In the genomic region with DNA sequence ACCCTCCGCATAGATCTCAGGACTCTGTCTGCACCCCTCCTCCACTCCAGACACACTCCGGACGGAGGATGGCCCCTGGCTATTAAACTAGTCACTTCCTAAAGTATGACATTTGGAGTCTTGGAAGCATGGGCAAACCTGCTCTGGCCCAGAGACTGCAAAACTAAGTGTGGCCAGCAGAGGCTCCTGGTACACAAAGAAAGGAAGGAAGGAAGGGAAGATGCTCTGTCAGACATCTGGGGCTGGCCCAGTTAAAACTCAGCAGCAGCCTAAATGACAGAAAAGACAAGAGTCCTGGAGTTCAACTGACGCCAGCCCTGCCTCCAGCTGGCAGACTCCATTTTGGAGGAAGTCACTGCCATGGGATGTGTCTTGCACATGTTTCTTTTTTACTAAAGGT, we compare ENCODE assay signal across 9 mouse cellular contexts.
DNase-seq lines count a peak whose midpoint lies in the region; ATAC-seq and TF ChIP-seq lines count a peak whose summit lies in the region.
"Had no signal": no experiment of that assay in that cellular context is flagged by ENCODE, and none has a peak within 500 bp of the region (broad histone marks: within the 10 kb centered on the region; RNA-seq: fewer than 3 reads in every experiment).

No protein-coding gene starts in this region.

- no peaks in the 10 kb centered on the region for H3K4me1 ChIP-seq in forebrain, embryonic 14.5 days (ENCODE audit: control insufficient read depth, insufficient read depth, low read length)
- H3K4me1 ChIP-seq in forebrain, embryonic 11.5 days (replicated peaks; ENCODE audit: control insufficient read depth, insufficient read depth, low read length) = no peaks in the 10 kb centered on the region
- peaks cover 0 to 4% of the 10 kb centered on the region in 2 experiments; a peak in 1 of 4 replicates for H3K4me1 ChIP-seq in CH12.LX (ENCODE audit: control insufficient read depth in 1 of 2, insufficient read depth in 2 of 2)
- no peaks in the 10 kb centered on the region for H3K4me1 ChIP-seq in hindbrain, embryonic 14.5 days (replicated peaks; ENCODE audit: control insufficient read depth, insufficient read depth, low read length)

- 61% methylated on average over 4 of the region's 4 CpGs for WGBS in forebrain, embryonic 14.5 days
- WGBS in forebrain, embryonic 11.5 days = 61% methylated on average over 4 of the region's 4 CpGs
- 62% methylated on average over 4 of the region's 4 CpGs for WGBS in hindbrain, embryonic 14.5 days

- H3K4me3 ChIP-seq in forebrain, embryonic 14.5 days (ENCODE audit: low read depth, low read length) = no peak overlapping the region
- no peak overlapping the region for H3K4me3 ChIP-seq in forebrain, embryonic 11.5 days (ENCODE audit: low read depth, low read length)
- no peak overlapping the region for H3K4me3 ChIP-seq in CH12.LX (replicated peaks in 1 of 3; ENCODE audit: low read depth in 2 of 3, low read length in 2 of 3, poor library complexity in 1 of 3)
- no peak overlapping the region for H3K4me3 ChIP-seq in hindbrain, embryonic 14.5 days (replicated peaks; ENCODE audit: low read length)
- H3K4me3 ChIP-seq: myocyte had no signal

- DNase-seq in forebrain, embryonic 14.5 days (ENCODE audit: low spot score) = peak; percentile 51
- DNase-seq in forebrain, embryonic 11.5 days (ENCODE audit: low spot score) = no peak
- peak; percentile 70 for DNase-seq in CH12.LX (ENCODE audit: extremely low read depth)
- DNase-seq in cerebellum, postnatal 14 days = peak; percentile 69 to 77
- peak; percentile 65 for DNase-seq in hindbrain, embryonic 14.5 days (ENCODE audit: low spot score)
- DNase-seq in left cerebral cortex, postnatal 10 days (ENCODE audit: extremely low spot score in 1 of 2, low spot score in 2 of 2) = peak; percentile 13 to 55
- DNase-seq in mesoderm, embryonic 11.5 days (ENCODE audit: low read depth, low spot score) = peak; percentile 33
- DNase-seq in thymus, postnatal 14 days = peak; percentile 9

- in situ Hi-C loops in CH12.LX (cut with MboI; ENCODE audit: low pct_ligation_motif_present, low pct_unique_long_range_greater_than_20kb, low sequenced_read_pairs) = no loop called here

- no peak for TF ChIP-seq EP300 in CH12.LX (IDR thresholded peaks at IDR 0.05; ENCODE audit: low read length)

- peak; percentile 75 for TF ChIP-seq RAD21 in CH12.LX (IDR thresholded peaks at IDR 0.05; ENCODE audit: low read depth, low read length)

- no peaks in the 10 kb centered on the region for H3K36me3 ChIP-seq in forebrain, embryonic 14.5 days (ENCODE audit: control insufficient read depth, insufficient read depth, low read length)
- no peaks in the 10 kb centered on the region for H3K36me3 ChIP-seq in forebrain, embryonic 11.5 days (ENCODE audit: control insufficient read depth, insufficient read depth, low read length)
- no peaks in the 10 kb centered on the region for H3K36me3 ChIP-seq in CH12.LX (replicated peaks in 1 of 2; ENCODE audit: control insufficient read depth in 1 of 2, insufficient read depth in 1 of 2, low read length in 1 of 2)
- no peaks in the 10 kb centered on the region for H3K36me3 ChIP-seq in hindbrain, embryonic 14.5 days (replicated peaks; ENCODE audit: control insufficient read depth, insufficient read depth)

- no peak for ATAC-seq in forebrain, embryonic 14.5 days
- no peak for ATAC-seq in forebrain, embryonic 11.5 days (replicated peaks; ENCODE audit: low FRiP score)
- no peak for ATAC-seq in hindbrain, embryonic 14.5 days (ENCODE audit: low FRiP score)

- H3K9me3 ChIP-seq in forebrain, embryonic 14.5 days (replicated peaks; ENCODE audit: control insufficient read depth, low read length) = no peaks in the 10 kb centered on the region
- H3K9me3 ChIP-seq in forebrain, embryonic 11.5 days (ENCODE audit: control insufficient read depth, low read length) = no peaks in the 10 kb centered on the region
- no peaks in the 10 kb centered on the region for H3K9me3 ChIP-seq in CH12.LX (replicated peaks; ENCODE audit: low read length)
- H3K9me3 ChIP-seq in hindbrain, embryonic 14.5 days (ENCODE audit: control insufficient read depth, low read length) = no peaks in the 10 kb centered on the region

- dilution Hi-C loops in CH12.LX (cut with MboI; ENCODE audit: extremely low pct_ligation_motif_present, extremely low pct_unique_long_range_greater_than_20kb, low sequenced_read_pairs) = no loop called here

- no peak overlapping the region for H3K27ac ChIP-seq in forebrain, embryonic 14.5 days (ENCODE audit: low read depth, low read length)
- H3K27ac ChIP-seq in forebrain, embryonic 11.5 days (ENCODE audit: low read depth, low read length) = no peak overlapping the region
- H3K27ac ChIP-seq in CH12.LX (ENCODE audit: insufficient read depth, low read depth) = no peak overlapping the region
- H3K27ac ChIP-seq in hindbrain, embryonic 14.5 days = no peak overlapping the region

- TF ChIP-seq POLR2A in CH12.LX (IDR thresholded peaks at IDR 0.05; ENCODE audit: low read depth, low read length) = no peak

- H3K4me2 ChIP-seq in forebrain, embryonic 14.5 days (ENCODE audit: low read length) = no peak overlapping the region
- no peak overlapping the region for H3K4me2 ChIP-seq in forebrain, embryonic 11.5 days (ENCODE audit: low read depth, low read length, severe bottlenecking)
- no peak overlapping the region for H3K4me2 ChIP-seq in CH12.LX (ENCODE audit: insufficient read depth, low read depth, poor library complexity, severe bottlenecking)
- no peak overlapping the region for H3K4me2 ChIP-seq in hindbrain, embryonic 14.5 days (replicated peaks)

- no peak overlapping the region for H3K9ac ChIP-seq in forebrain, embryonic 14.5 days (ENCODE audit: low read length)
- no peak overlapping the region for H3K9ac ChIP-seq in forebrain, embryonic 11.5 days (ENCODE audit: low read length)
- H3K9ac ChIP-seq in CH12.LX (ENCODE audit: insufficient read depth, low read depth) = no peak overlapping the region
- no peak overlapping the region for H3K9ac ChIP-seq in hindbrain, embryonic 14.5 days

- no peaks in the 10 kb centered on the region for H3K27me3 ChIP-seq in forebrain, embryonic 14.5 days (replicated peaks; ENCODE audit: control insufficient read depth, insufficient read depth, low read length)
- no peaks in the 10 kb centered on the region for H3K27me3 ChIP-seq in forebrain, embryonic 11.5 days (ENCODE audit: control insufficient read depth, insufficient read depth, low read length)
- no peaks in the 10 kb centered on the region for H3K27me3 ChIP-seq in CH12.LX (replicated peaks)
- H3K27me3 ChIP-seq in hindbrain, embryonic 14.5 days (ENCODE audit: control insufficient read depth, insufficient read depth, low read length) = no peaks in the 10 kb centered on the region

- no peaks in the 10 kb centered on the region for H3K79me2 ChIP-seq in CH12.LX (replicated peaks; ENCODE audit: control insufficient read depth, extremely low read depth, insufficient read depth, poor library complexity, severe bottlenecking)

- intact Hi-C loops in left cerebral cortex, postnatal 10 days (cut with DNase I) = loop anchor here (5.0 kb wide), 1 partner anchor 139 kb away; a partner anchor contains a TSS

- TF ChIP-seq CTCF in CH12.LX (conservative IDR thresholded peaks at IDR 0.05 in 1 of 2, IDR thresholded peaks at IDR 0.05 in 1 of 2; ENCODE audit: low read depth in 2 of 2, low read length in 2 of 2) = peak; percentile 43 to 69

TF ChIP-seq in CH12.LX, 34 proteins besides CTCF, POLR2A, EP300 and RAD21:
- TF ChIP-seq SMC3 (IDR thresholded peaks at IDR 0.05; ENCODE audit: low read depth, low read length) (peak; percentile 70), UBTF (IDR thresholded peaks at IDR 0.05; ENCODE audit: low read depth, low read length) (no peak), ZC3H11A (IDR thresholded peaks at IDR 0.05; ENCODE audit: low read depth, low read length) (peak; percentile 9; the same call in 1 of the 2 replicates), BHLHE40 (IDR thresholded peaks at IDR 0.05; ENCODE audit: low read depth, low read length) (no peak), CHD1 (IDR thresholded peaks at IDR 0.05; ENCODE audit: low read depth, low read length) (no peak), RCOR1 (conservative IDR thresholded peaks at IDR 0.05; ENCODE audit: low read depth, low read length) (no peak), ELF1 (IDR thresholded peaks at IDR 0.05; ENCODE audit: low read depth, low read length) (no peak), TCF12 (IDR thresholded peaks at IDR 0.05; ENCODE audit: low read depth, low read length) (no peak), CHD2 (IDR thresholded peaks at IDR 0.05; ENCODE audit: low read length) (no peak)
